Mouse (Mus musculus) effector memory CD4-positive, alpha-beta T cell, adult 7 months (primary cell): Measurements from ENCODE around the gene Tro. TPM values are rescaled to one million over a fixed set of nuclear protein-coding genes. Genes with fewer than 3 reads are reported as not detected.

Experiments used
- polyA plus RNA-seq: library from polyadenylated mRNA; unstranded; fragments of 100-300 nt; shearing (Covaris generic); gene quantifications from one replicate; pipeline ENCODE4 v1.2.1, GENCODE M21; 2017

The Tro gene
- 0.15 TPM for polyA plus RNA-seq

DNA sequence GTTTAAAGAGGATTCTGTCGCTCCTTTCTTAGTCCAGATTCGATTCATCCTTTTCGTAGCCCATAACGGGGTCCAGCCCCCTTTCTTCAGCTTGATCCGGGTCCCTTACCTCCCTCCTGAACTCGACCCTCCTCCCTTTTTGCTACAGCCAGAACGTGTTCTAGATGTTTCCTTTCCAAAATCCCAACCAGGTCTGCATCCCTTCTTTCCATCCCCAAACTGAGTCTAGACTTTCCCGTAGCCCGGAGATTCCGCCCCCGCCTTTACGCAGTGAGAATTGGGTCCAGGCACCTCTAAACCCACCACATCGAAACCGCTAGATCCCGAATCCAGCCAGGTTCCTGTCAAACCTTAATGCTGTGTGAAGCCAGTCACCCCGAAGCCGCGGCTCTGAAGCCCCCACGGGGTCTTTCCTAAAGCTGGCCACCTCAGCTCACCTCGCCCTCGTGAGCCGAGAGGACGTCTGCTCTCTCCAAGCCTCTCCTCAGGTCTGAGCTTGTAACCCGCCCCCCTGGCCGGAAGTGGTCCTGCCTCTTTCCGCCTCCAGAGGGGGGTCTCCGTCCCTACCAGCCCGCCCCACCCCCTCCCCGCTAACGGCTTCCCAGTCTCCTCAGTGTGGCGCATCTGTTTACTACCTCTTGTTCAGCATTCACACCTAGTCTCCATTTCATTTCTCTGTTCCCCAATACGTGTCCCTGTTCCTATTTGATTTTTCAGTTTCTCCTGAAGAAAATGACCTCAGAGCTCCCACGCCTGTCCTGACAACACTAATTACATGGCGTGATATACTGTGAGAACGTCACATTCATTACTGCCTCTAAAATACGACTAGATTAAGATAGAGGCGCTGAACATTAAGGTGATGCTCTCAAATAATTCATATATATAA is at the start of gene Tro:
Tro (minus strand) TSS at position 676 of the 889 bp plus-strand sequence.

Other genes starting within 250 kb of the Tro start
- gene Tmem29, start 198.4 kb downstream of the Tro start, polyA plus RNA-seq: 16.5 TPM
- gene Alas2, start 110.2 kb downstream of the Tro start, polyA plus RNA-seq: 0.44 TPM
- gene Pfkfb1, start 69.4 kb downstream of the Tro start, polyA plus RNA-seq: 5.2 TPM
- gene Apex2, start 67.7 kb downstream of the Tro start, polyA plus RNA-seq: 16.0 TPM
- gene Maged2, start 156.8 kb upstream of the Tro start, polyA plus RNA-seq: 2.9 TPM